Mouse (Mus musculus) activated CD4-positive, CD25-positive, alpha-beta regulatory T cell, adult 4 months (primary cell): ENCODE results near the gene Ccdc191. TPM values are rescaled to one million over a fixed set of nuclear protein-coding genes. Genes with fewer than 3 reads are reported as not detected.

Source experiments
- ATAC-seq: one replicate; pipeline ENCODE4 v1.8.0; 2017
- polyA plus RNA-seq, 2 experiments: library from polyadenylated mRNA; unstranded; fragments of 100-300 nt; shearing (Covaris generic); gene quantifications; one replicate each; pipeline ENCODE4 v1.2.1; 2017

The Ccdc191 gene
- polyA plus RNA-seq, 2 experiments from 2014 or later = 10.3 to 11.6 TPM

DNA sequence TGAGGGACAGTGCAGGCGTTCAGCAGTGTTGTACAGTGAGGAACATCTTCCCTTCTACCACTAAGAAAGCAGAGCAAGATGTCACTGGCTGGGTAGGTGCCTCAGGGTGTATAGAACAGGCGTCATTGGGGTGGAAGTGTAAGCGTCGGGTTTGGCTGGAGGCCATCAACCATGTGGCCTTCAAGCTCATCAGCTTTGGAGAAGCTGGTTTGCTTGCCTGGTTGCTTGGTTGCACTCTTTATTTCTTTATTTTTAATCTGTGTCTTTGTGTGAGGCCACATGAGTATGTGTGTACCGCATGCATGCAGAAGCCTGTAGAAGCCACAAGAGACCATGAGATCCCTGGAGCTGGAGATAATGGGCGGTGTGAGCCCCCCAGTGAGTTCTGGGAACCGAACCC is 42.7 kb downstream of the Ccdc191 start:
- no peak for ATAC-seq

DNA sequence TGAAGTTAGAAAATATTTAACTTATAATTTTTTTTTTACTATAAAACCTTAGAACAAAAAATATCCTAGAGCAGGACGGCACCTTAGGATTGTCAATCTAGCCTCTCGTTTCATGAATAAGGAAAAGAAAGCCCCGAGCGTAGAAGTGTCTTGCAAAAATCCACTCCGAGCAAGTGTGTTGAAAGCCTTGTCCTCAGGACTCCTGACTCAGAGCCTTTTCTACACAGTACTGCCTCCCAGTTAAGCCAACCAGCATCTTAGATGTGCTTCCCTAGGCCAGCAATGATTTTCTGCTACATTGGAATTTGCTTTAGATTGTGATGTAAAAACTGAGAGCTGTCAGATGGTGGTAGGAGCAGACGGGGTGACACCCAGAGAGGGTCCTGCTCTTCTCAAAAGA is 43.4 kb downstream of the Ccdc191 start:
- ATAC-seq = no peak

DNA sequence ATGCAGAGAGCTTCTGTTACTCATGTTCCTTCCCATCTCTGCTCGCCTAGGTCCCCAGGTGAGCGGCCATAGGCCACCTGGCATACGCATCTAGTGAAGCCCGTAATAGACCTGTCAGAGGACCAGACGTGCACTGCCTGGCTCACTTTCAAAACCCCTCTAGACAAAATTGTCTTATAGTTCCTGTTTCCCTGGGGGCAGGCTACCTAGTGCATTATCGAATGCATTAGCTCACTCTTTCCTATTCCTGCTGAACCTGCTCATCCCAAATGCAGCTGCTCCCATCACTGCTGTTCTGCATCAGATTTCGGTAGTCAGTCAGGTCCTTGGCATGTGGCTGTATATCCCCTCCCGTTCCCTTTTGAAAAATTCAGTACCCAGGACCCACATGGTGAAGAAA is 45.3 kb downstream of the Ccdc191 start:
- no peak for ATAC-seq

DNA sequence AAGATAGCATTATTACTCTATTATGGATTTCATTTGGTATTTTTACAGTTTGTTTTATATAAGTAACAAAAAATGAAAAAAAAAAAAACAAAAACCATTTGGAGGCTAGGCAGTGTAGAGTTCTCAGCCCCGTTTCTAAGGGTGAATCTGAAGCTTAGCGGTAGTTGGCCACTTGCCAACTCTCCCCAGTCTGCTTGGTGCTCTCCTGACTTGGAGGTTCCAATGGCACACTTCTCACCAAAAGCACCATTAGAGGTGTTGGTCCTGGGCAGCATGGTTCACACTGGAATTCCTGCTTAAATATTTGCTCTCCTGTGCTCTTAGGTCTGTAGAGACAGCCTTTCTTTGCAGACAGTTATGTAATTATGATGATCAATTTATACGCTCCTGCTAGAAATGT is 45.8 kb downstream of the Ccdc191 start:
- ATAC-seq = no peak

DNA sequence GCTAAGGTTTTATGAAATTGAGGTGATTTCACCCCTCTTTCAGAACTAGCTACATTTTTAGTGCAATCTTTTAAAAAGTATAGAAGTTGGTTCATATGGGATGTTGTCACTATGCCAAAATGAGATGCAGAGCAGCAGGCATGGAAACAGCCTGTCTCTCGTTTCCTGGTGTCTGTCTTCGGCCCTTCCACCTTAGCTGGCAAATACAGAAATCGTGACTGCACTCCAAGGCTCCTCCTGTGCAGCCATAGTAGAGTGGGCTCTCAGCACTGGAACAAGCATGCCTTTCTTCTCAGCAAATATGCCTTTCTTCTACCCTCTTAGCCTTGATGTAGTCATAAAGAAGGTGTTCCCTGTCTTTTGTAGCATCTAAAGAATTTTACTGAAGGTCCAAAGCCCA is 46.3 kb downstream of the Ccdc191 start:
- ATAC-seq = no peak

DNA sequence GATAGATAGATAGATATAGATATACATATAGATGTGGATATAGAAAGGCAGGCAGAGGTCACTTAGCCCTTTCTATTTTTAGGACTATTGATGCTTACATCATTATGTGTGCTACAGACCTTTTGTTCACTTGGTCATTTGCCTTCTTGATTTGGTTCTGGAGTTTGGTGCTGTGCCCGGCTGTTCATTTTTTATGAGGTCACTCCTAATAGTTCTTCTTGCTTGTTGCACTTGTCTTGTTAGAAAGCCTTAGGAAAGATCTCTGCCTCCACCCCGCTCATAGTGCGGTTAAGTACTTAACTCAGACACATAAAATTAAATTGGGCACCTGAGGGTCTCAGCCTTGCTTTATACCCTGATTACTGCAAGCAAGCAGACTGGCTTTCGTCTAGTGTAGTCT is 51.2 kb downstream of the Ccdc191 start:
- no peak for ATAC-seq

DNA sequence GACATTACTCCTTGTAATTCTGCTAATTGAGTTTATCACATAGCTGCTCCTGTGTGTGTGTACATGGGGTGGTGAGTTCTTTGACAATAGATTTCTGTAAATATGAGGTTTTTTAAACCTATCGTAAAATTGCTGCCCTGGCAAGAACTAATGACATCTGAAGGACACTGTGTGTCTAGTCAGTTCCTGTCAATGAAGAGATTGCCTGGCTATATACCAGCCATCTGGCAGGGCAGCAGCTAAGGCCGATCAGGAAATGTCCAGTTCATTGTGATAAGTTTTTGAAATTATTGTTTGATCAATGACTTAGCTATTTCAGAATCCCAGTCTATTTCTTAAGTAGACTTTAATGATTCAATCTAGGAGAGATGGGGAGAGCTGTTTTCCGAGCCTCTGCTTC is 55.8 kb downstream of the Ccdc191 start:
- no peak for ATAC-seq

DNA sequence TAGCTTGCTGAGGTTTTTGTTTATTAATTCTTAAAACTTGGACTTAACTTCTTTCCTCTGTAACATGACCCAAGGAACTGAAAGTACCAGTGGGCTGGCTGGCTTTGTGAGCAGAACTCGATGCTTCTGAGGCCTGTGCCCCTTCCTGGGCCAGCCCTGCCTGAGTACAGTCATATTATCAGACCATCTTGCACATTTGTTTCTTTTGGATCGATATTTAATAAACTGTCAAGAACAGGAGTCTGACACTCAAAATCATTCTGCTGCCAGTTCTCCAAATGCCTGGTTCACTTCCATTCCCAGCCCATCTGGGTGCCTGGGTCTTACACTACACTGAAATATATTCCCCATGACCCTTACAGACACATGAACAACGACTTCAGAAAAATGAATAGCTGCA is 56.3 kb downstream of the Ccdc191 start:
- no peak for ATAC-seq

DNA sequence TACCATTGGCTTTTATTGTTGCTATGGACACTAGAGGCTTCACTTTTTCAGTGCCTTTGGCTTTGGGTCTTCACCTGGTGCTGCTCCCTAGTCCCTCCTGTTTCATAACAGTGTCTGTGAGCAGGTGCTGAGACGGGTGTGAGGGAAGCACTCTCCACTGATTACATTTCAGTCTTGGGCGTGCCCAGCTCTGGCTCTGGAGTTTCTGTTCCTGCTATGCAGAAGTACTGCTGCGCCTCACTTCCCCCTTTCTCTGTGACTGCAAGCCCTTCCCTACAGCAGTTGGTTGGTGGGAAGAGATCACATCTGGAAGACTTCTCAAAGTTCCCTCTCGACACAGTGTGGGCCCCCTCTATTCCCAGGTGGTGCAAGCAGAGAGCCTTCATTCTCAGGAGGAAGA is 62.0 kb downstream of the Ccdc191 start:
- ATAC-seq = no peak

DNA sequence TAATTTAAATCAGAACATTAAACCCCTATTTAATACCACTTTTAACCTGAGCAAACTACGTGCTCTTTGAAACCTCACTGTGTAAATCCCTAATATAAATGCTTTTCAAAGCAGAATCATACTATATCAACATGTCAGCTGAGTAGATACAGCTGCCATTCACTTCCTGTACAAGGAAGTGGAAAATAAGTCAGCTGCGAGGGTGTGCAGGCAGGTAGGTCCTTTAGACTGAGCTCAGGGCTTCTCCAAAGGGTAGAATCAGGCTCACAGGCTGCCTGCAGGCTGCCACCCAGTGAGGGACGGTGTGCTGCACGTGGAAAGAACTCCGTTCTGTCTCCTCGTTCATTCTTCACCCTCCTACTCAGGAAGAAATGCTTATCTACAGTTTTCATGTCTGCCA is 65.3 kb downstream of the Ccdc191 start:
- ATAC-seq = peak; percentile 32

DNA sequence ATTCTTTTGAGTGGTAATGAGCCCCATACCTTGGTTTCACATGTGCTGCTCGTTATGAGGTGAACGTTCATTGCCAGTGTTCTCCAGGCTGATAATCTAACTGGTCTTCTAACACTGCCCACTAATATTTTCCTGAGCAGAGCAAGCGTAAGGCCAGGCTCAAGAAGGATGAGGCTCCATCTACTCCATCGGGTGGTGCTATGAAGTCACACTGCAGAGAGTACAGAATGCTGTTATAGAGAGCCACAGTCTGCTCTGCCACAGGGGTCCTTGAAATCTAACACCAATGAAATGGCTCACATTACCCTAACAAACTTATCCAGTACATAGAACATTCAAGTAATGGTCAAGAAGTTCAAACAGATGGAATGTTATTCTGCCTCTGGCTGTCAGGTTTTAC is 68.4 kb downstream of the Ccdc191 start:
- ATAC-seq = no peak

DNA sequence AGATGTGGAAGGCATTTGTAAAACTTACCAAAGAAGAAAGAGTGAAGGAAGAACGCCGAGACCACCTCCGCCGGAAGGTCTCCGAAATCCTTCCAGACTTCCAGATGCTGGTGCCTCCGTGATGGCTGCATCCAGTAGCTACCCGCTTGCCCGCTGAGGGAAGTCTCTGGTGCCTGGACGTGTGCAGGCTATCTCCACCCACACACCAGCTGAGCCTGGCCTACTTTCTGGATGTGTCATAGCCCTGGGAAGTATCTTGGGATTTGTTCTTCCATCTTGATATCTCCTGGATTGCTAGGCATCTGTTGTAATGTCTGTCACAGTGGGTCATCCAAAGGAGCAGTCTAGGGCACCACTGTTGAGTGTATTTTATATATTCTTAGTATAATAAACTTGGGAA is 73.7 kb downstream of the Ccdc191 start:
- no peak for ATAC-seq

DNA sequence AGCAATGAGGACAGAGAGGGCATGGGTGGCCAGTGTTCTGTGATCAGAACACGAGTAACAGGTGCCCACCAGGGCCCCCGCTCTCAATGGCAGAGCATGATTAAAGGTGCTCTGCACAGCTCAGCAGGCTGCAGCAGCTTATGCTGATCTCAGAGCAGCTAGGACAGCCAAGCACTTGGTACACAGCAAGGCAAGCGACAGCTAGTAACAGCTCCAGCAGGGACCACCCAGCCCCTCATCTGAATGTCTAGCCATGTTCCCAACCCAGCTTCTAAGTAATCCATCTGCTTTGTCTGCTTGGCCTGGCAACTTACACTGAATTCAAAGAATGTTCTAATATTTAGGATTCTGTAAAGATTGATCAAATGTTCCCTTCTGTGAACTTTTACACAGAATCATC is 74.2 kb downstream of the Ccdc191 start:
- no peak for ATAC-seq

DNA sequence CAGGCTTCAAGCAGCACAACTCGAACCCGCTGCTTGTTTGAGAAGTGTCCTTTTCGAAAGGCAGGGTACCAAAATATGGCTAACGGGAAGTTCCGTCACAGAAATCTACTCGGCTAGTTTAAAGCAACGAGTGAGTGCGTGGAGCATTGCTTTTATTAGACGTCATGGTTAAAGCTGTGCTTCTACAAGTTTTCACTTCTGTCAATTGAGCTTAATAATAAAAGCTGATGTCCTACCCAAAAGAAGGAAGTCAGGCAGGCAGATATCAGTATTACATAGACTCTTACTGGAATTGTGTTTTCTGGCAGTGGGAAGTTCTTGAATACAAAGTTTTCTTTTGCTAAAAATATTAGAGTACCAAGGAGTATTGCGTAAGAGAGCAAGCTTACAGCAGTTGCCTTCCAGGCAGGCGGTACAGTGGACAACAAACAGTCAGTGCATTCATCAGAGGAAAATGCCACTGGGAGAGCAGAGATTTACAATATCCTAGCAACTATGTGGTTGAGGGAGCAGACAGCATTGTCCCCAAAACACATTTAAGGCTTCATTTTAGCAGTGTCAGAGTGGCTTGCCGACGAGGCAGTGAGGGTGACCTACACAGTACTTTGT is 76.3 kb downstream of the Ccdc191 start:
- ATAC-seq = no peak

DNA sequence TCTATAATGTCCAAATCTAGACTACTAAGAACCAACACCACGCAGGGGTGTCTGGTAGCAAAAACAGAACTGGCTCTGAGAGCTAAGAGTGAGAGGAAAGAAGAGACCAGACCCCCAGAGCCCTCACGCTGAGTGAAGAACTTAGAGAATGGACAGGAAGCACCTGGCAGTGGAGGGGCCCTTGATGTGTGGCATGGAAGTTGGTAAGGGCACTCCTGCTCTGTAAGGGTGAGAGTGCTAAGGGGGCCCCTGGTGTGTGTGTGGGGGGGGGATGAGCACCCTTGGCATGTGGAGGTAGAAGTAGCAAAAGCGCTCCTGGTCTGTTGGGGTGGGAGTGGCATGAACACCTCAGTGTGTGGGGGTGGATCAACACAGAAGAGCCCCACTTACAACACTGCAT is 80.8 kb downstream of the Ccdc191 start:
- no peak for ATAC-seq

DNA sequence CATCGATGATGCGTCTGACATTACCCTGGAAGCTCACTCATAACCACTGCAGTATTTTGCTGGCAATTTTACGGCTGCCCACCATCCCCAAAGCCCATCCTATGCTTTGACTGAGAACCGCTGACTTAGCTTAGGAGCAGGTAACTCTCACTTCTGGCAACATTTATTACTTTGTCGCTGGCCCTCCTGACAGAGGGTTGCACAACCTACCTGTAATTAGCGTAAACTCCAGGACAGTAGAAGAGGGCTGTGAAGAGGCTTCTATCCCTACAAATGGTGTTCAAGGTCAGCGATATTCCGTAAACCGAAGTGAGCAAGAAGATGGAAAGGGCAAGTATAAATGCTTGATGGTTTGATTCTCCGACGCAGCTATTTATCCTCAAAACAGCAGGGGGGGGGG is 81.6 kb downstream of the Ccdc191 start:
- no peak for ATAC-seq

DNA sequence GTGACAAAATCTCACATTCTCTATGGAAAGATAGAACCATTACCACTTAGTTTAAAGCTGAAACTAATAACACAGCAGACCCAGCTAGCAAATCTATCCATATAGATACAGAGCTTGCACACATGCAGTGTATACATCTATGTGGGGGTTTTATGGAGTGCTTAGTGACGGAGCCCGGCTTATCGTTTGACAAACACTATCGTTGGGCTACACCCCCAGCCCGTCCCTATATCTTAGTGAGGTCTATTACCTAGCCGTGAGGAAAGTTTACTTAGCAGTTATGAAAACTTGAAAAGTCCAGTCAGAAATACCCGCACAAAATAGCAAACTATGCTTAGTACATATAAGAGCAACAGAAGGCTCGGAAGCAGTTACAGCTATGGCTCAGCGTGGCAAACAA is 82.1 kb downstream of the Ccdc191 start:
- no peak for ATAC-seq

DNA sequence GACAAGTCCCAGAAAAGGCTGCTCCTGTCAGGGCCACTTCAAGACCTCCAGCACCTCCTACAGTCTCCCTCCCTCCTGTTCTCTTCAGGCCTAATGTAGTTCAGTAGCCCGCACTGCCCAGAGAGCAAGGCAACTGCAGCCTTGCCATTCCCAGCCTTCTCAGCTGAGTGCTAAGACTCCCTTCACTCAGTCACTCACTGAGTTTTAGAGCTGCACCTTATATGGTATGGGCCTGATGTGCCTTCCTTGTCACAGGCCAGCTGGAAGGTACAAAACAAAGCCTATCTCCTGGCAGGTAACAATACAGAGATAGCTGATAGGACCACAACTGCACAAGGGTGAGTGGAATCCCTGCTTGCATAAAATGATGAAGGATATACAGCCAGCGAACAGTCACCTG is 82.8 kb downstream of the Ccdc191 start:
- no peak for ATAC-seq

DNA sequence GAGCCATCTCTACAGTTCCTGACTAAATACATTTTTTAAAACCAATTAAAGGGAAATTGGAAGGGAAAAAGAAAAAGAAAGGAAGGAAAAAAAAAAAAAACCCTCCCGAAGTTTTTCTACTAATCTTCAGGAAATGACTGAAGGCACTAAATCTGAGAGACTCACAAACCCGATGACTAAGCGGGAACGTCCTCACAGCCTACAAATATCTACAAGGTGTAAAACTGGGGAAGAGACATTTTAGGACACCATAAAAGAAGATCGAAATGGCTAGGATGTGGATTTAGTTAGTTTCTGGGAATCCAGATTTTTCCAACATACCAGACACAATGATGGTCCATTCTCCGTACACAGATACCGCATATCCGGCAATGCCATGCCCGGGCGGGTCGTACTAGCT is 83.5 kb downstream of the Ccdc191 start:
- no peak for ATAC-seq

DNA sequence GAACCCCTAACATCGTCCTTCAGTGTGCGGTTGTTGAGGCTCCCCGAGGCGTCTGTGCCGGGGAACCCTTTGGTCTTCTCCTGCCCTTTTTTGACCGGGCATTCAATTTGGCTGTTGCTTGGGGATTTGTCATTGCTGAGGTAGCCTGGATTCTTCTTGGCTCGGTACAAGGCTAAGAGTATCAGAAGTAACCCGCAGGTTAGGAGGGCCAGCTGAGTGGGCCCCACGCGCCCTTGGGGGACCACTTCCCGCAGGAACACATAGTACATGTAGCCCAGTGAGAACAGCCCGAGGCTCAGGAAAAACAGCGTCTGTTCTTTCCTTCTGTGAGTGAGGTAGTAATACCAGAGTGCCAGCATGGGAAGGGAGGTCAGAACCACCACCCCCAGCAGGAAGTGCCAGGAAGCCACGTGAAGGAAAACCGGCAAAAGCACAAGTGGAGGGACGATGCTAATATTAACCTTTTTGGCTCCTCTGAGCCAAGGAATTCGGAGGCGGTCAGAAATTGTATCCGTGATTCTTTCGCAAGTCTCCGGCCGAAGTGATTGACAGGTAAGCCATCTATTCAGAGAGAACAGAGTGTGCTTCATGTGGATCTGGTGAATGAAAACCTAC is 84.1 kb downstream of the Ccdc191 start:
- no peak for ATAC-seq

DNA sequence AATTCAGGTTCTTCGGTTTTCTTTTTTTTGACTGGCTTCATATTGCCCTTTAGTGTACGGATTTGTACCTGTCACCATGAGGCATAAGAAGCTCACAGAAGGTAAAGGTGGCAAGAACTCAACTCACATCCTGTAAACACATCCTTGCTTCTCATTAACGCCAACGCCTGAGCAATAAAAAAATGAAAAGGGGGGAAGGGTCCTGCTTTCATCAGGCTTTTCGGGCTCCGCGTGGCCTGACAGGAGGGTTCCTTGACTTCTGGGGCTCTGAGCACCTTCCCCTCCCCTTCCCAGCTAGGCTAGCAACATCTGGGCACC is 89.4 kb downstream of the Ccdc191 start:
- peak; percentile 16 for ATAC-seq

DNA sequence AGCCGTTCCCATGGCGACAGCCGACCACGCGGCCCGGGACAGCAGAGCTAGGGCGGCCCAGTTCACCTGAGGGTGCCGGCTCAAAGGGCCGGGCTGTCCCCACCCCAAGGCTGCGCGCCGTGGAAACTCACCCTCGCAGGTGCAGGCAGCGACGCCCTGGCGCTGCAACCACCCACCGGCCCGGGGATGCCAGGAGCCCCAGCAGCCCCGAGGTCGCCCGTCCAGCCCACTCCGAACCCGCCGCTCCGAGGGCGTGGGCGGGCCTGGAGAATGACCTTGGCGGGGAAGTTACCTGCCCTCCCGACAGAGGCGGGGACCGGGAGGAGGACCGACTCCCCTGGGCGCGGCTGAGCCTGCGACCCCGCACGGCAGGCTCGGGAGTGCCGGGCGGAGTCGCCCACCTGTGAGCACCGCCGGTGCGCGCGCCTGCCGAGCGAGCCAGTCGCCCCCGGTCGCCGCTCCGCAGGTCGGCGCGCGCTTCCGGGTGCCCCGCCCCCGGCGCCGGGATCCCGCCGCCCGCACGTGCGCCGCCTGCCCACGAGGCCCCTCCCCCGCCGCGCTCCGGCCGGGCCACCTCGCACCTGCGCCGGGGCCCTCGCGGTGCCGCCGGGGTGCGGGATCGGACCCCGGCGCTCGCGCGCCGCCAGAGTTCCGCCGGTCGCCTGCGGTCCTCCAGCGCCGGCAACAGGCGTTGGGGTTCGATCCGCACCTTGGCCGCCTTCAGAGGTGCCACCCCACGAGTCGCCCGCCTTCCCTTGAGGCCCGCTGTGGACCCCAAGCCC is 89.9 kb downstream of the Ccdc191 start, which contains the start of gene Zdhhc23:
Gene Zdhhc23, minus strand, starts transcription at position 464 of the 782 bp plus-strand sequence.
- ATAC-seq = peak; percentile 63

DNA sequence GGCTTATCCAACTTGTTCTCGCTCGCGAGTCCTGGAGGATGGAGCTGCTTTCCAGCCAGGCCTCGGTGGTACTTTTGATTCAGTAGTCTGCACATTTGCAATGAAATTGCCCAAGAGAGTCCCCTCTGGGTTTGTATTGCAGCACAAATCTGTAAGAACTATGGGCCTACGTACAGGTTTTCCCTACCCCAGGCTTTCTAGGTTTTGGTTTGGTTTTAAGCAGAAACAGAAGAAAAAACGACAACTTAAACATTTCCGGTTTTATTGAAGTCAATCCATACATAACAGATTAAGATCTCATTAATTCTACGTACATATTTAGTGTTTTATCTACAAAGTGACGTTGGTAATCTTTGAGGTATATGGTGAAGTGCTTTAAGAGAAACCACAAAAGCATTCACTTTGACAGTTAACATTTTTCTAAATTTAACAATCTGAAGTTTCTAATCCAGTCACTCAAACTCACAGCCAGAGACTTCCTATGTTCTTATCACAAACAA is 90.6 kb downstream of the Ccdc191 start:
- peak; percentile 43 for ATAC-seq

DNA sequence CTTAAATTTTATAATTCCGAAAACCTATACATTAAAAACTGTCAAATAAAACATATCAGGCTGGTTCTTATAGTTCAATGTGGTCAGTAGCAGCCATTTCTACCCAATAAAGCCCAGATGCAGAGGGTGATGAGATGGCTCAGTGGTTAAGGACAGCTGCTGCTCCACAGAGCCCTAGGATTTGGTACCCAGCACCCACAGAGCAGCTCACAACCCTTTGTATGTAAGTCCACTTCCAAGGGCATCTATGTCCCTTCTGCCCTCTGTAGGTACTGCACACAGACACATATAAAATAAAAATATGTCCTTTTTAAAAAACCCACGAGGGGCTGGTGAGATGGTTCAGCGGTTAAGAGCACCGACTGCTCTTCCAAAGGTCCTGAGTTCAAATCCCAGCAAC is 96.7 kb downstream of the Ccdc191 start:
- no peak for ATAC-seq
